Mouse (Mus musculus) fibroblast of lung, adult 2 months (primary cell): Measurements from ENCODE around the gene Tmem132a.

Experiments
- DNase-seq: peaks from one replicate; pipeline ENCODE4 v3.0.0-alpha.2; 2011; ENCODE audit warnings: low read depth

The Tmem132a gene

GRCm38 (mm10) chr19:10831424-10831823, 38.3 kb downstream of the Tmem132a start:
- no peak for DNase-seq

GRCm38 (mm10) chr19:10829436-10830175, 40.1 kb downstream of the Tmem132a start, which contains the start of gene Cd6:
TSS of gene Cd6 (minus strand) at chr19:10830058.
- no peak for DNase-seq

GRCm38 (mm10) chr19:10828321-10828720, 41.4 kb downstream of the Tmem132a start:
- DNase-seq = no peak

- no peak for DNase-seq
Measured at GRCm38 (mm10) chr19:10824061-10824460, 45.7 kb downstream of the Tmem132a start.

GRCm38 (mm10) chr19:10822534-10822933, 47.2 kb downstream of the Tmem132a start:
- DNase-seq = no peak

- no peak for DNase-seq
Measured at GRCm38 (mm10) chr19:10821319-10821718, 48.4 kb downstream of the Tmem132a start.

GRCm38 (mm10) chr19:10818217-10818946, 51.4 kb downstream of the Tmem132a start:
- no peak for DNase-seq

- DNase-seq = no peak
Measured at GRCm38 (mm10) chr19:10816462-10816861, 53.3 kb downstream of the Tmem132a start.

GRCm38 (mm10) chr19:10815871-10816270, 53.9 kb downstream of the Tmem132a start:
- DNase-seq = no peak

- no peak for DNase-seq
Measured at GRCm38 (mm10) chr19:10813905-10814304, 55.8 kb downstream of the Tmem132a start.

- no peak for DNase-seq
Measured at GRCm38 (mm10) chr19:10813039-10813438, 56.7 kb downstream of the Tmem132a start.

- DNase-seq = no peak
Measured at GRCm38 (mm10) chr19:10811471-10811870, 58.3 kb downstream of the Tmem132a start.

GRCm38 (mm10) chr19:10810176-10810492, 59.6 kb downstream of the Tmem132a start:
- no peak for DNase-seq

GRCm38 (mm10) chr19:10809428-10810175, 60.1 kb downstream of the Tmem132a start:
- no peak for DNase-seq

- no peak for DNase-seq
Measured at GRCm38 (mm10) chr19:10808524-10809233, 61.1 kb downstream of the Tmem132a start.
